Mouse (Mus musculus): Measurements from ENCODE around the gene Ctnnbl1. TPM values are rescaled to one million over a fixed set of nuclear protein-coding genes. Genes with fewer than 3 reads are reported as not detected.

Ctnnbl1 gene
- polyA plus RNA-seq, 1 experiment from 2014 or later, result 78.7 TPM

GRCm38 (mm10) chr2:157897131-157897530, 159.9 kb downstream of the Ctnnbl1 start:
- WGBS, result 84% methylated on average over 4 of the region's 4 CpGs
- Histone ChIP-seq H3K4me1 (ENCODE audit: control insufficient read depth, insufficient read depth, low read length) (no peaks in the 10 kb centered on the region), H3K9me3 (ENCODE audit: control insufficient read depth, low read length) (no peaks in the 10 kb centered on the region), H3K27me3 (ENCODE audit: control insufficient read depth, insufficient read depth, low read length) (0 out of 2 replicates have a peak, but pooled peaks cover 5% of the 10 kb centered on the region), H3K27ac (replicated peaks; ENCODE audit: low read depth, low read length) (no peak overlapping the region), H3K36me3 (ENCODE audit: control insufficient read depth, insufficient read depth, low read length) (no peaks in the 10 kb centered on the region), H3K4me2 (ENCODE audit: low read length) (no peak overlapping the region), H3K4me3 (replicated peaks; ENCODE audit: low read depth, low read length) (no peak overlapping the region), H3K9ac (replicated peaks; ENCODE audit: low read length) (no peak overlapping the region)
- no peak for DNase-seq
- no peak for ATAC-seq (ENCODE audit: low FRiP score, low TSS enrichment)

GRCm38 (mm10) chr2:157913204-157913636, 176.0 kb downstream of the Ctnnbl1 start:
- H3K4me1 ChIP-seq (ENCODE audit: control insufficient read depth, insufficient read depth, low read length), result peaks cover 32% of the 10 kb centered on the region

GRCm38 (mm10) chr2:157913705-157914104, 176.5 kb downstream of the Ctnnbl1 start:
- Histone ChIP-seq H3K36me3 (ENCODE audit: control insufficient read depth, insufficient read depth, low read length) (no peaks in the 10 kb centered on the region), H3K9ac (replicated peaks; ENCODE audit: low read length) (peak overlapping the region; percentile 27; the same call in 1 of the 2 replicates), H3K4me3 (replicated peaks; ENCODE audit: low read depth, low read length) (peak overlapping the region; percentile 59), H3K27ac (replicated peaks; ENCODE audit: low read depth, low read length) (peak overlapping the region; percentile 88; the same call in 1 of the 2 replicates), H3K27me3 (ENCODE audit: control insufficient read depth, insufficient read depth, low read length) (peaks cover 4% of the 10 kb centered on the region; the same call in 1 of the 2 replicates), H3K4me1 (ENCODE audit: control insufficient read depth, insufficient read depth, low read length) (peaks cover 35% of the 10 kb centered on the region), H3K9me3 (ENCODE audit: control insufficient read depth, low read length) (no peaks in the 10 kb centered on the region), H3K4me2 (ENCODE audit: low read length) (peak overlapping the region; percentile 67)
- WGBS, result 1% methylated on average over 4 of the region's 4 CpGs
- ATAC-seq (ENCODE audit: low FRiP score, low TSS enrichment), result no peak
- DNase-seq, result peak; percentile 77

More at GRCm38 (mm10) chr2:157913204-157913636, 176.0 kb downstream of the Ctnnbl1 start:
- H3K4me2 ChIP-seq (ENCODE audit: low read length), result peak overlapping the region; percentile 67
- peak overlapping the region; percentile 27; the same call in 1 of the 2 replicates for H3K9ac ChIP-seq (replicated peaks; ENCODE audit: low read length)
- no peaks in the 10 kb centered on the region for H3K9me3 ChIP-seq (ENCODE audit: control insufficient read depth, low read length)
- under 1% methylated on average over 16 of the region's 16 CpGs for WGBS
- H3K36me3 ChIP-seq (ENCODE audit: control insufficient read depth, insufficient read depth, low read length), result no peaks in the 10 kb centered on the region
- peak overlapping the region; percentile 59 for H3K4me3 ChIP-seq (replicated peaks; ENCODE audit: low read depth, low read length)
- H3K27me3 ChIP-seq (ENCODE audit: control insufficient read depth, insufficient read depth, low read length), result peaks cover 4% of the 10 kb centered on the region; the same call in 1 of the 2 replicates
- ATAC-seq (ENCODE audit: low FRiP score, low TSS enrichment) (no peak), DNase-seq (peak; percentile 81)
- H3K27ac ChIP-seq (replicated peaks; ENCODE audit: low read depth, low read length), result peak overlapping the region; percentile 58; the same call in 1 of the 2 replicates

GRCm38 (mm10) chr2:157914105-157914764, 177.0 kb downstream of the Ctnnbl1 start, which contains the start of gene Vstm2l:
Gene Vstm2l (plus strand): TSS chr2:157914653.
- peak; percentile 50; the same call in 1 of the 2 replicates for ATAC-seq (ENCODE audit: low FRiP score, low TSS enrichment)
- Histone ChIP-seq H3K36me3 (ENCODE audit: control insufficient read depth, insufficient read depth, low read length) (no peaks in the 10 kb centered on the region), H3K4me2 (ENCODE audit: low read length) (peak within 1 kb of the TSS; percentile 67), H3K9ac (replicated peaks; ENCODE audit: low read length) (peak within 1 kb of the TSS; percentile 80), H3K4me1 (ENCODE audit: control insufficient read depth, insufficient read depth, low read length) (peaks cover 39% of the 10 kb centered on the region), H3K4me3 (replicated peaks; ENCODE audit: low read depth, low read length) (peak within 1 kb of the TSS; percentile 59), H3K27me3 (ENCODE audit: control insufficient read depth, insufficient read depth, low read length) (peaks cover 4% of the 10 kb centered on the region; the same call in 1 of the 2 replicates), H3K27ac (replicated peaks; ENCODE audit: low read depth, low read length) (peak within 1 kb of the TSS; percentile 88), H3K9me3 (ENCODE audit: control insufficient read depth, low read length) (no peaks in the 10 kb centered on the region)
- DNase-seq, result peak; percentile 93
- WGBS, result 3% methylated on average over 44 of the region's 62 CpGs

- DNase-seq (peak; percentile 51), ATAC-seq (ENCODE audit: low FRiP score, low TSS enrichment) (peak; percentile 28; the same call in 1 of the 2 replicates)
- WGBS, result 31% methylated on average over 43 of the region's 43 CpGs
- H3K9ac ChIP-seq (replicated peaks; ENCODE audit: low read length), result peak overlapping the region; percentile 80
- no peaks in the 10 kb centered on the region for H3K36me3 ChIP-seq (ENCODE audit: control insufficient read depth, insufficient read depth, low read length)
- H3K4me1 ChIP-seq (ENCODE audit: control insufficient read depth, insufficient read depth, low read length), result peaks cover 43% of the 10 kb centered on the region
- peak overlapping the region; percentile 59 for H3K4me3 ChIP-seq (replicated peaks; ENCODE audit: low read depth, low read length)
- H3K27ac ChIP-seq (replicated peaks; ENCODE audit: low read depth, low read length), result peak overlapping the region; percentile 88
- no peaks in the 10 kb centered on the region for H3K9me3 ChIP-seq (ENCODE audit: control insufficient read depth, low read length)
- H3K27me3 ChIP-seq (ENCODE audit: control insufficient read depth, insufficient read depth, low read length), result peaks cover 4% of the 10 kb centered on the region; the same call in 1 of the 2 replicates
- peak overlapping the region; percentile 67 for H3K4me2 ChIP-seq (ENCODE audit: low read length)
Measured at GRCm38 (mm10) chr2:157914889-157915517, 177.8 kb downstream of the Ctnnbl1 start.

- 0 out of 2 replicates have a peak overlapping the region, but pooled peaks have one; percentile 20 for H3K9ac ChIP-seq (replicated peaks; ENCODE audit: low read length)
- DNase-seq, result no peak
- H3K4me1 ChIP-seq (ENCODE audit: control insufficient read depth, insufficient read depth, low read length), result peaks cover 50% of the 10 kb centered on the region
- no peak for ATAC-seq (ENCODE audit: low FRiP score, low TSS enrichment)
- peak overlapping the region; percentile 67 for H3K4me2 ChIP-seq (ENCODE audit: low read length)
- peaks cover 4% of the 10 kb centered on the region; the same call in 1 of the 2 replicates for H3K27me3 ChIP-seq (ENCODE audit: control insufficient read depth, insufficient read depth, low read length)
- WGBS, result 3% methylated on average over 10 of the region's 10 CpGs
- no peak overlapping the region for H3K27ac ChIP-seq (replicated peaks; ENCODE audit: low read depth, low read length)
- no peaks in the 10 kb centered on the region for H3K9me3 ChIP-seq (ENCODE audit: control insufficient read depth, low read length)
- no peaks in the 10 kb centered on the region for H3K36me3 ChIP-seq (ENCODE audit: control insufficient read depth, insufficient read depth, low read length)
- peak overlapping the region; percentile 10; the same call in 1 of the 2 replicates for H3K4me3 ChIP-seq (replicated peaks; ENCODE audit: low read depth, low read length)
Measured at GRCm38 (mm10) chr2:157918529-157918928, 181.3 kb downstream of the Ctnnbl1 start.

GRCm38 (mm10) chr2:157921551-157921950, 184.3 kb downstream of the Ctnnbl1 start:
- no peaks in the 10 kb centered on the region for H3K36me3 ChIP-seq (ENCODE audit: control insufficient read depth, insufficient read depth, low read length)
- peaks cover 54% of the 10 kb centered on the region for H3K4me1 ChIP-seq (ENCODE audit: control insufficient read depth, insufficient read depth, low read length)
- peak overlapping the region; percentile 14; the same call in 1 of the 2 replicates for H3K4me2 ChIP-seq (ENCODE audit: low read length)
- H3K9me3 ChIP-seq (ENCODE audit: control insufficient read depth, low read length), result no peaks in the 10 kb centered on the region
- H3K27ac ChIP-seq (replicated peaks; ENCODE audit: low read depth, low read length), result no peak overlapping the region
- no peak overlapping the region for H3K4me3 ChIP-seq (replicated peaks; ENCODE audit: low read depth, low read length)
- DNase-seq, result no peak
- no peak overlapping the region for H3K9ac ChIP-seq (replicated peaks; ENCODE audit: low read length)
- ATAC-seq (ENCODE audit: low FRiP score, low TSS enrichment), result no peak
- WGBS, result 70% methylated on average over 7 of the region's 7 CpGs
- no peaks in the 10 kb centered on the region for H3K27me3 ChIP-seq (ENCODE audit: control insufficient read depth, insufficient read depth, low read length)

- no peak overlapping the region for H3K4me3 ChIP-seq (replicated peaks; ENCODE audit: low read depth, low read length)
- H3K27me3 ChIP-seq (ENCODE audit: control insufficient read depth, insufficient read depth, low read length), result no peaks in the 10 kb centered on the region
- H3K36me3 ChIP-seq (ENCODE audit: control insufficient read depth, insufficient read depth, low read length), result no peaks in the 10 kb centered on the region
- H3K4me2 ChIP-seq (ENCODE audit: low read length), result peak overlapping the region; percentile 14
- WGBS, result 8% methylated on average over 7 of the region's 7 CpGs
- H3K4me1 ChIP-seq (ENCODE audit: control insufficient read depth, insufficient read depth, low read length), result peaks cover 61% of the 10 kb centered on the region
- peak overlapping the region; percentile 60 for H3K27ac ChIP-seq (replicated peaks; ENCODE audit: low read depth, low read length)
- no peak overlapping the region; the same call in 1 of the 2 replicates for H3K9ac ChIP-seq (replicated peaks; ENCODE audit: low read length)
- ATAC-seq (ENCODE audit: low FRiP score, low TSS enrichment) (no peak), DNase-seq (peak; percentile 53)
- H3K9me3 ChIP-seq (ENCODE audit: control insufficient read depth, low read length), result no peaks in the 10 kb centered on the region
Measured at GRCm38 (mm10) chr2:157923406-157923805, 186.2 kb downstream of the Ctnnbl1 start.
